Mouse (Mus musculus): Measurements from ENCODE around the gene Flnb. TPM values are rescaled to one million over a fixed set of nuclear protein-coding genes. Genes with fewer than 3 reads are reported as not detected.

The Flnb gene
- polyA plus RNA-seq, 1 experiment from 2014 or later = 7.4 TPM

DNA sequence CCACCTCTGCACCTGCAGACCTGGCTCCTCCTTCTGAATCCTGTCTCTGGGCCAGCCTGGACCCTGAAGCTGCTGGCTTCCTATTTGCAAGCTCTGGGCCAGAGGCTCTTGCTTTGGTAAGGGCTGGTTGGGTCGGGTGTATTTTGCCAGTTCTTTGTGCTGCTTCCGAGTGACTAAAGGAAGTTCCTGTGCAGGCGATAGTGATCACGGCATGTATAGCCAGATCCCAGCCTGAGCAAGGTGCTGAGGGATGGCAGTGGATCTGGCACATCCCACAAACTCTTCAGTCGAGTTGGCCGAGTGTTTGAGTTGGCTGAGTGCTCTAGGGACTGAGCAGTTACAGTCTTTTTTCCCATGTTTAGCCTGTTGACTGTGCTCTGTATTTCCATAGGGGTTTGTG, 68.3 kb downstream of the Flnb start:
- ATAC-seq (replicated peaks; ENCODE audit: insufficient number of reproducible peaks, insufficient read depth, low FRiP score, low read depth) = no peak
- no peak overlapping the region for H3K27ac ChIP-seq
- no peak overlapping the region for H3K4me2 ChIP-seq
- H3K4me1 ChIP-seq (replicated peaks) = peaks cover 14% of the 10 kb centered on the region
- peaks cover 15% of the 10 kb centered on the region for H3K36me3 ChIP-seq
- H3K4me3 ChIP-seq = no peak overlapping the region
- H3K9me3 ChIP-seq (replicated peaks) = no peaks in the 10 kb centered on the region
- H3K9ac ChIP-seq = no peak overlapping the region
- whole genome bisulfite sequencing = 74% methylated on average over 6 of the region's 6 CpGs
- H3K27me3 ChIP-seq = no peaks in the 10 kb centered on the region

GRCm38 (mm10) chr14:7887171-7887570, 69.4 kb downstream of the Flnb start:
- ATAC-seq (replicated peaks; ENCODE audit: insufficient number of reproducible peaks, insufficient read depth, low FRiP score, low read depth) = no peak
- Histone ChIP-seq H3K4me1 (replicated peaks) (peaks cover 14% of the 10 kb centered on the region), H3K27me3 (no peaks in the 10 kb centered on the region), H3K36me3 (peaks cover 13% of the 10 kb centered on the region; the same call in 1 of the 2 replicates), H3K9ac (no peak overlapping the region), H3K4me3 (no peak overlapping the region), H3K27ac (no peak overlapping the region), H3K4me2 (no peak overlapping the region), H3K9me3 (replicated peaks) (no peaks in the 10 kb centered on the region)
- 87% methylated on average over 7 of the region's 7 CpGs for WGBS

- no peak for ATAC-seq (replicated peaks; ENCODE audit: insufficient number of reproducible peaks, insufficient read depth, low FRiP score, low read depth)
- peaks cover 23% of the 10 kb centered on the region for H3K36me3 ChIP-seq
- WGBS = 78% methylated on average over 6 of the region's 6 CpGs
- no peak overlapping the region for H3K4me2 ChIP-seq
- H3K9me3 ChIP-seq (replicated peaks) = no peaks in the 10 kb centered on the region
- no peak overlapping the region for H3K4me3 ChIP-seq
- H3K27me3 ChIP-seq = no peaks in the 10 kb centered on the region
- no peak overlapping the region for H3K27ac ChIP-seq
- no peak overlapping the region for H3K9ac ChIP-seq
- peaks cover 14% of the 10 kb centered on the region for H3K4me1 ChIP-seq (replicated peaks)
Measured at GRCm38 (mm10) chr14:7888294-7888693, 70.5 kb downstream of the Flnb start.

DNA sequence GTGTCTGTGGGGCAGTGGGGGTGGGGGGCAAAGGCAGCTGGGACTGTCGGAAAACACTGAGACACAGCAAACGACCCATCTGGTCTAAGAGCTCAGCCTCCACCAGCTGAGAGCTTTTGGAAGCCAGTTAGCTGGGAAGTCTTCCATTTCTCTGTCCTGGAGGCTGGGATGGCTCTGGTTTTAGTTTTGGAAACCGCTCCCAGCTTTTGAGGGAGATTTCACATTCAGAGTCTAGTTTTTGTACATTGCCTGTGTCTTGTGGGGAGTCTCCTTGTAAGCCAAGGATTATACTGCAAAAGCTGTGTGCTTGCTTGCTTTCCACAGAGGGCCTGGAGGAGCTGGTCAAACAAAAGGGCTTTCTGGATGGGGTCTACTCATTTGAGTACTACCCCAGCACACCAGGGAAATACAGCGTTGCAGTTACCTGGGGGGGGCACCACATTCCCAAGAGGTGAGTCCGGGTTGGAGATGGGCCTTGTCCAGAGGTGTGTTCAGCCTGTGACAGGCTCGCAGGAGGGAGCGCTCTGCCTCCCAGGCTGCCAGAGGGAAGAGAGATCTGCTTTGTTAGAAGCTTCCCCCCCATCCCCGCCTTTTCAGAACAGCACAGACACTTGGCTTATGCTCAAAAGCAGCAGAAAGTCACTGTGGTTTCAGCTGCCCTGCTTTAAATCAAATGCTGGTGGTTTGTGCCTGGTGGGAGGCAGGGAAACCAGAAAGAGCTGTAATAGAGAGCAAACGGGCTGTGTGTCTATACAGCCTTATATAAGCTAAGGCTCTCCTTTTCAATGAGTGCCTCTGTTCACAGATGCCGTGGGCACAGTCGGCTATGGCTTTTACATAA, 71.3 kb downstream of the Flnb start:
- Histone ChIP-seq H3K27ac (peak overlapping the region; percentile 64), H3K36me3 (peaks cover 28% of the 10 kb centered on the region), H3K27me3 (no peaks in the 10 kb centered on the region), H3K4me3 (no peak overlapping the region), H3K9me3 (replicated peaks) (no peaks in the 10 kb centered on the region), H3K9ac (no peak overlapping the region), H3K4me1 (replicated peaks) (peaks cover 14% of the 10 kb centered on the region), H3K4me2 (no peak overlapping the region)
- WGBS = 64% methylated on average over 11 of the region's 11 CpGs
- ATAC-seq (replicated peaks; ENCODE audit: insufficient number of reproducible peaks, insufficient read depth, low FRiP score, low read depth) = no peak; the same call in 1 of the 2 replicates

- Histone ChIP-seq H3K9ac (no peak overlapping the region), H3K27ac (peak overlapping the region; percentile 64), H3K4me2 (no peak overlapping the region), H3K27me3 (no peaks in the 10 kb centered on the region), H3K4me3 (no peak overlapping the region), H3K9me3 (replicated peaks) (no peaks in the 10 kb centered on the region), H3K36me3 (peaks cover 22% of the 10 kb centered on the region), H3K4me1 (replicated peaks) (peaks cover 14% of the 10 kb centered on the region)
- no peak for ATAC-seq (replicated peaks; ENCODE audit: insufficient number of reproducible peaks, insufficient read depth, low FRiP score, low read depth)
- 72% methylated on average over 9 of the region's 9 CpGs for WGBS
Measured at GRCm38 (mm10) chr14:7889834-7890233, 72.1 kb downstream of the Flnb start.

DNA sequence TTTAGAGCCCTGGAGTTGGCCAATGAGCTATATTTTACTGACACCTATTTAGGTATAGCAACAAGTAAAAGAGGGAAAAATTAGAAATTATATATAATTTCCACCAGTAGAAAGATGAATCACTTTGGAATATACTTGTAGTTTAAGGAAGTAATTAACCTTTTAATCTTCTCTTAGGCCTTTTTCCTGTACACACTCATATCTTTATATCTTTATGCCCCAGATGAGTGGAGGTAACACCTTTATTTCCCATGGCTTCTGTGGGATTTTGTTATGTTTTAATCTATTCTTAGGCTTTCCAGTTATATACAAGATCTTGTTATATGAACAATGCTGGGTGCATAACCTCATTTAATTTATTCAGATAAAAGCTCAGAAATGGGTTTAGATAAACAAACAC, 73.6 kb downstream of the Flnb start:
- Histone ChIP-seq H3K9ac (no peak overlapping the region), H3K27ac (no peak overlapping the region), H3K36me3 (peaks cover 20% of the 10 kb centered on the region), H3K27me3 (no peaks in the 10 kb centered on the region), H3K4me2 (no peak overlapping the region), H3K4me1 (replicated peaks) (peaks cover 10% of the 10 kb centered on the region), H3K4me3 (no peak overlapping the region), H3K9me3 (replicated peaks) (no peaks in the 10 kb centered on the region)
- no peak for ATAC-seq (replicated peaks; ENCODE audit: insufficient number of reproducible peaks, insufficient read depth, low FRiP score, low read depth)

DNA sequence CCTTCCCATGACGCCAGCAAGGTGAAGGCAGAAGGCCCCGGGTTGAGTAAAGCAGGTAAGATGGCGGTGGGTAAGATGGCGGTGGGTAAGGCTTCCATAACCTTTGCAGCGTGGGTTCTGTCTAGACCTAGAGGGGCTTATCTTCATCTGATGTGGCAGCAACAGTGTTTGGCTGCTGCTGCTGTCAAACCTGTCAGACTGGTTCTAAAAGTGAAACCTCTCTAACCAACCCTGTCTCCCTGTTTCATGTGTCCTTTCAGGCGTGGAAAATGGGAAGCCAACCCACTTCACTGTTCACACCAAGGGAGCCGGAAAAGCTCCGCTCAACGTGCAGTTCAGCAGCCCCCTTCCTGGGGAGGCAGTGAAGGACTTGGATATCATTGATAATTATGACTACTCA, 78.4 kb downstream of the Flnb start:
- no peak for ATAC-seq (replicated peaks; ENCODE audit: insufficient number of reproducible peaks, insufficient read depth, low FRiP score, low read depth)
- H3K27me3 ChIP-seq = no peaks in the 10 kb centered on the region
- no peak overlapping the region for H3K9ac ChIP-seq
- H3K4me2 ChIP-seq = no peak overlapping the region
- WGBS = 84% methylated on average over 9 of the region's 9 CpGs
- no peaks in the 10 kb centered on the region for H3K9me3 ChIP-seq (replicated peaks)
- H3K4me1 ChIP-seq (replicated peaks) = peaks cover 17% of the 10 kb centered on the region
- H3K27ac ChIP-seq = no peak overlapping the region
- no peak overlapping the region for H3K4me3 ChIP-seq
- peaks cover 23% of the 10 kb centered on the region for H3K36me3 ChIP-seq

GRCm38 (mm10) chr14:7896699-7897098, 78.9 kb downstream of the Flnb start:
- H3K27me3 ChIP-seq = no peaks in the 10 kb centered on the region
- H3K36me3 ChIP-seq = peaks cover 23% of the 10 kb centered on the region
- H3K27ac ChIP-seq = no peak overlapping the region
- peaks cover 18% of the 10 kb centered on the region for H3K4me1 ChIP-seq (replicated peaks)
- whole genome bisulfite sequencing = 92% methylated on average over 1 of the region's 1 CpGs
- H3K4me2 ChIP-seq = no peak overlapping the region
- H3K9me3 ChIP-seq (replicated peaks) = no peaks in the 10 kb centered on the region
- no peak overlapping the region for H3K9ac ChIP-seq
- no peak overlapping the region for H3K4me3 ChIP-seq
- ATAC-seq (replicated peaks; ENCODE audit: insufficient number of reproducible peaks, insufficient read depth, low FRiP score, low read depth) = no peak

GRCm38 (mm10) chr14:7899986-7900385, 82.2 kb downstream of the Flnb start:
- H3K9ac ChIP-seq = no peak overlapping the region

GRCm38 (mm10) chr14:7900481-7901049, 82.8 kb downstream of the Flnb start:
- peaks cover 18% of the 10 kb centered on the region for H3K4me1 ChIP-seq (replicated peaks)
- no peaks in the 10 kb centered on the region for H3K27me3 ChIP-seq
- H3K4me3 ChIP-seq = no peak overlapping the region
- H3K4me2 ChIP-seq = 0 out of 2 replicates have a peak overlapping the region, but pooled peaks have one; percentile 12
- H3K9ac ChIP-seq = no peak overlapping the region
- no peaks in the 10 kb centered on the region for H3K9me3 ChIP-seq (replicated peaks)
- peak; percentile 89 for ATAC-seq (replicated peaks; ENCODE audit: insufficient number of reproducible peaks, insufficient read depth, low FRiP score, low read depth)
- H3K27ac ChIP-seq = peak overlapping the region; percentile 78
- WGBS = 29% methylated on average over 11 of the region's 11 CpGs
- peaks cover 22% of the 10 kb centered on the region for H3K36me3 ChIP-seq

More at GRCm38 (mm10) chr14:7899986-7900385, 82.2 kb downstream of the Flnb start:
- Histone ChIP-seq H3K4me2 (0 out of 2 replicates have a peak overlapping the region, but pooled peaks have one; percentile 12), H3K4me1 (replicated peaks) (peaks cover 18% of the 10 kb centered on the region), H3K36me3 (peaks cover 17% of the 10 kb centered on the region), H3K9me3 (replicated peaks) (no peaks in the 10 kb centered on the region), H3K27ac (peak overlapping the region; percentile 78), H3K27me3 (no peaks in the 10 kb centered on the region), H3K4me3 (no peak overlapping the region)
- no peak for ATAC-seq (replicated peaks; ENCODE audit: insufficient number of reproducible peaks, insufficient read depth, low FRiP score, low read depth)
- 59% methylated on average over 3 of the region's 3 CpGs for WGBS

GRCm38 (mm10) chr14:7901484-7902240, 83.9 kb downstream of the Flnb start:
- H3K27me3 ChIP-seq = no peaks in the 10 kb centered on the region
- peak overlapping the region; percentile 78; the same call in 1 of the 2 replicates for H3K27ac ChIP-seq
- no peaks in the 10 kb centered on the region for H3K9me3 ChIP-seq (replicated peaks)
- no peak for ATAC-seq (replicated peaks; ENCODE audit: insufficient number of reproducible peaks, insufficient read depth, low FRiP score, low read depth)
- WGBS = 83% methylated on average over 12 of the region's 12 CpGs
- H3K4me3 ChIP-seq = no peak overlapping the region
- peaks cover 30% of the 10 kb centered on the region for H3K36me3 ChIP-seq
- no peak overlapping the region for H3K4me2 ChIP-seq
- no peak overlapping the region for H3K9ac ChIP-seq
- H3K4me1 ChIP-seq (replicated peaks) = peaks cover 18% of the 10 kb centered on the region
